Mouse (Mus musculus): ENCODE measurements around the gene Il6st.

GRCm38 (mm10) chr13:112447108-112447665 lies 16.7 kb upstream of the Il6st start:
- TF ChIP-seq CTCF (conservative IDR thresholded peaks at IDR 0.05; ENCODE audit: low read length) (no peak), POU5F1 (IDR thresholded peaks at IDR 0.05; ENCODE audit: borderline replicate concordance, low read length) (no peak), NANOG (IDR thresholded peaks at IDR 0.05; ENCODE audit: borderline replicate concordance, low read length) (no peak)
